Mouse (Mus musculus): ENCODE measurements at regions not wholly inside any gene's neighbourhood (a gene's known extent, or its start where the extent isn't known, plus 50 kb on each side); places are given as distances from the start of the nearest gene placed in this dataset.

- Histone ChIP-seq H3K36me3 (ENCODE audit: control insufficient read depth, insufficient read depth, low read length) (no peaks in the 10 kb centered on the region), H3K4me2 (ENCODE audit: low read length) (no peak overlapping the region), H3K4me3 (ENCODE audit: low read depth, low read length) (no peak overlapping the region), H3K9ac (ENCODE audit: low read length) (no peak overlapping the region), H3K9me3 (ENCODE audit: control insufficient read depth, low read length) (no peaks in the 10 kb centered on the region), H3K27ac (ENCODE audit: low read depth) (no peak overlapping the region), H3K27me3 (replicated peaks; ENCODE audit: control insufficient read depth, insufficient read depth, low read length) (peaks cover 51% of the 10 kb centered on the region), H3K4me1 (replicated peaks; ENCODE audit: control insufficient read depth, insufficient read depth, low read length) (no peaks in the 10 kb centered on the region; the same call in 1 of the 2 replicates)
- WGBS = 38% methylated on average over 1 of the region's 1 CpGs
- no peak for ATAC-seq (replicated peaks; ENCODE audit: low FRiP score, low TSS enrichment, low read depth)
- DNase-seq (ENCODE audit: low spot score) = no peak
These were observed 125.0 kb downstream of the Nkx6-1 start for GRCm38 (mm10) chr5:101539818-101540217.

DNA sequence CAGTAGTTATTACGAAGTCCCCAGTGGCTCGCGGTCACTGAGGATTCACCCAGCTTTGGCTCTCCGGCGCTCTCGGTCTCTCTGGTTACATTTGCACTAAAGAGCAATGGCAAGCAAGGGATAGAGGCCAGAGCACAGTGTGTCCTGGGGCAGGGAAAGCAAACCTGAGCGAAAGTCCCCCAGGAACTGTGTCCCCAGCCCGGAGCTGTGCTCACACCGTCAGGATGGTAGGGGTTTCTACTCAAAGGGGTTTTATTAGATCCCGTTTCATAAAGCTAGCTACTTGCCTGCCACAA lies 125.6 kb downstream of the Nkx6-1 start:
- H3K4me2 ChIP-seq (ENCODE audit: low read length) = no peak overlapping the region
- H3K9me3 ChIP-seq (ENCODE audit: control insufficient read depth, low read length) = no peaks in the 10 kb centered on the region
- no peaks in the 10 kb centered on the region for H3K36me3 ChIP-seq (ENCODE audit: control insufficient read depth, insufficient read depth, low read length)
- no peak overlapping the region for H3K4me3 ChIP-seq (ENCODE audit: low read depth, low read length)
- ATAC-seq (replicated peaks; ENCODE audit: low FRiP score, low TSS enrichment, low read depth) = no peak
- H3K9ac ChIP-seq (ENCODE audit: low read length) = no peak overlapping the region
- H3K27ac ChIP-seq (ENCODE audit: low read depth) = no peak overlapping the region
- no peaks in the 10 kb centered on the region; the same call in 1 of the 2 replicates for H3K4me1 ChIP-seq (replicated peaks; ENCODE audit: control insufficient read depth, insufficient read depth, low read length)
- DNase-seq (ENCODE audit: low spot score) = no peak
- 12% methylated on average over 10 of the region's 10 CpGs for WGBS
- H3K27me3 ChIP-seq (replicated peaks; ENCODE audit: control insufficient read depth, insufficient read depth, low read length) = peaks cover 54% of the 10 kb centered on the region

- Histone ChIP-seq H3K4me2 (ENCODE audit: low read length) (peak overlapping the region; percentile 36), H3K4me1 (replicated peaks; ENCODE audit: control insufficient read depth, insufficient read depth, low read length) (no peaks in the 10 kb centered on the region; the same call in 1 of the 2 replicates)
- 4% methylated on average over 24 of the region's 24 CpGs for WGBS
These were observed 126.2 kb downstream of the Nkx6-1 start for GRCm38 (mm10) chr5:101538410-101539253.

DNA sequence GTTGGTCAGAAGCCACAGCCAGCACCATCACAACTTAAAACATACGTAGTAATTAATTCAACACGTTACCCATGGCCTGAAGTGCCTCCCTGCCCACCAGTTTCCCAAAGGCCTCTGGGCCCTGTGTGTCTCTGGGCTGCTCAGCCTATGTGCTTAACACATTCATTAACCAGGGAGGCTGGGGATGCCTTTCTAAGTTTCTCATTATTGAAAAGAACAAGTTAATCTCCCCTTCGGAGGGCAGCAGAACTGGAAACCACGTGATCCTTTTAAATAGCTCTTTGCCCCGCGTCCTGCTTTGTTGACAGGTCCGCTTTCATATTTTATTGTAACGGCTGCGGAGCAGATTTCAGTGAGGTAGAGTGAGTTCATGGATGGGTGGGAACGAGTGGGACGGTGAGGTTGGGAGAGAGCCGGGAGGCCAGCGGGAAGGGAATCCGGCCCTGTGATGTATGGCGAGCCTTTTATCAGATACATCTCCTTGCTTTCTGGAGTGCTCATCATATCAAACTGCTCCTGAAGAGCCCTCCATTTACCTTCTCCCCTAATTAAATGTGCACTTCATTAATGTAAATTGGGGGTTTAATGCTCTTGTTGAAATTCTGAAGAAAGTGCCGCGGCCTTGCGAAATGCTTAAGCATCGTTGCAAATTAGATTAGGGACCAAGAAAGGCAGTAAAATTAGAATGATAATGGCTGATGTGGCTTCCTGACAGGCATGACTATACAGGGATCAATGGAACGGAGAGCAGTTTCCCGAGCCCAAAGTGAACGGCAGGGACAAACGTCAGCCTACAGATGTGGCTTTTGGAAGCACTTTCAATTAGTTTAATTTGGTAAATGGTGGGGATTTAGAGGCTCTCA lies 127.0 kb downstream of the Nkx6-1 start:
- H3K27me3 ChIP-seq (replicated peaks; ENCODE audit: control insufficient read depth, insufficient read depth, low read length) = peaks cover 53% of the 10 kb centered on the region
- H3K4me1 ChIP-seq (replicated peaks; ENCODE audit: control insufficient read depth, insufficient read depth, low read length) = no peaks in the 10 kb centered on the region; the same call in 1 of the 2 replicates
- ATAC-seq (replicated peaks; ENCODE audit: low FRiP score, low TSS enrichment, low read depth) = no peak
- H3K9me3 ChIP-seq (ENCODE audit: control insufficient read depth, low read length) = no peaks in the 10 kb centered on the region
- H3K36me3 ChIP-seq (ENCODE audit: control insufficient read depth, insufficient read depth, low read length) = no peaks in the 10 kb centered on the region
- DNase-seq (ENCODE audit: low spot score) = no peak
- H3K9ac ChIP-seq (ENCODE audit: low read length) = no peak overlapping the region
- peak overlapping the region; percentile 36 for H3K4me2 ChIP-seq (ENCODE audit: low read length)
- peak overlapping the region; percentile 10; the same call in 1 of the 2 replicates for H3K4me3 ChIP-seq (ENCODE audit: low read depth, low read length)
- WGBS = 10% methylated on average over 23 of the region's 23 CpGs
- H3K27ac ChIP-seq (ENCODE audit: low read depth) = no peak overlapping the region

More at GRCm38 (mm10) chr5:101538410-101539253, 126.2 kb downstream of the Nkx6-1 start:
- DNase-seq (ENCODE audit: low spot score) (peak; percentile 61), ATAC-seq (replicated peaks; ENCODE audit: low FRiP score, low TSS enrichment, low read depth) (no peak)
- no peak overlapping the region for H3K9ac ChIP-seq (ENCODE audit: low read length)
- H3K27ac ChIP-seq (ENCODE audit: low read depth) = no peak overlapping the region
- no peaks in the 10 kb centered on the region for H3K36me3 ChIP-seq (ENCODE audit: control insufficient read depth, insufficient read depth, low read length)
- H3K4me3 ChIP-seq (ENCODE audit: low read depth, low read length) = peak overlapping the region; percentile 10; the same call in 1 of the 2 replicates
- H3K27me3 ChIP-seq (replicated peaks; ENCODE audit: control insufficient read depth, insufficient read depth, low read length) = peaks cover 56% of the 10 kb centered on the region
- no peaks in the 10 kb centered on the region for H3K9me3 ChIP-seq (ENCODE audit: control insufficient read depth, low read length)

- WGBS = 40% methylated on average over 5 of the region's 5 CpGs
- no peak for ATAC-seq (replicated peaks; ENCODE audit: low FRiP score, low TSS enrichment, low read depth)
These were observed 129.3 kb downstream of the Nkx6-1 start for GRCm38 (mm10) chr5:101535451-101535850.

DNA sequence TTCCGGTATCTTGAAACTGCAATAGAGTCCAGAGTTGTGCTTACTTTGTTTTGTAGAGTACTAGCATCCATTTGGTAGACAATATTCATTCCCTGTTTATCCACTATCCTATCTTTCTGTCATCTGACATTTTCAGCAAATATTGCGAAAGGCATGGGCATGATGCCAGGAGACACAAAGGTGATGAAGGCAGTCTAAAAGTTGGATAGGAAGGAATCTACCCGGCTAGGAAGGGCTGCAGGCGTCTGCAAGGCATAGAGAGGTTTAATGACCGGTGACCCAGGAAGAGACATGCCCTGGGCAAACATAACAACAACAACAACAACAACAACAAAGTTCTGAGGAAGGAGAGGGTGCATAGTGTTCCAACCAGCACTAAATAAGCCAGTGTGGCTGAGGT lies 139.4 kb downstream of the Nkx6-1 start:
- Histone ChIP-seq H3K4me2 (ENCODE audit: low read length) (no peak overlapping the region), H3K4me3 (ENCODE audit: low read depth, low read length) (no peak overlapping the region), H3K36me3 (ENCODE audit: control insufficient read depth, insufficient read depth, low read length) (no peaks in the 10 kb centered on the region), H3K4me1 (replicated peaks; ENCODE audit: control insufficient read depth, insufficient read depth, low read length) (no peaks in the 10 kb centered on the region), H3K9ac (ENCODE audit: low read length) (no peak overlapping the region), H3K27ac (ENCODE audit: low read depth) (no peak overlapping the region), H3K27me3 (replicated peaks; ENCODE audit: control insufficient read depth, insufficient read depth, low read length) (0 out of 2 replicates have a peak, but pooled peaks cover 3% of the 10 kb centered on the region), H3K9me3 (ENCODE audit: control insufficient read depth, low read length) (no peaks in the 10 kb centered on the region)
- ATAC-seq (replicated peaks; ENCODE audit: low FRiP score, low TSS enrichment, low read depth) (no peak), DNase-seq (ENCODE audit: low spot score) (no peak)
- WGBS = 76% methylated on average over 5 of the region's 5 CpGs

More at GRCm38 (mm10) chr5:101535451-101535850, 129.3 kb downstream of the Nkx6-1 start:
- no peaks in the 10 kb centered on the region; the same call in 1 of the 2 replicates for H3K4me1 ChIP-seq (replicated peaks; ENCODE audit: control insufficient read depth, insufficient read depth, low read length)
- H3K4me2 ChIP-seq (ENCODE audit: low read length) = no peak overlapping the region
- no peak for DNase-seq (ENCODE audit: low spot score)
- H3K36me3 ChIP-seq (ENCODE audit: control insufficient read depth, insufficient read depth, low read length) = no peaks in the 10 kb centered on the region
- no peak overlapping the region for H3K4me3 ChIP-seq (ENCODE audit: low read depth, low read length)
- H3K27ac ChIP-seq (ENCODE audit: low read depth) = no peak overlapping the region
- no peak overlapping the region for H3K9ac ChIP-seq (ENCODE audit: low read length)
- no peaks in the 10 kb centered on the region for H3K9me3 ChIP-seq (ENCODE audit: control insufficient read depth, low read length)
- peaks cover 44% of the 10 kb centered on the region for H3K27me3 ChIP-seq (replicated peaks; ENCODE audit: control insufficient read depth, insufficient read depth, low read length)

DNA sequence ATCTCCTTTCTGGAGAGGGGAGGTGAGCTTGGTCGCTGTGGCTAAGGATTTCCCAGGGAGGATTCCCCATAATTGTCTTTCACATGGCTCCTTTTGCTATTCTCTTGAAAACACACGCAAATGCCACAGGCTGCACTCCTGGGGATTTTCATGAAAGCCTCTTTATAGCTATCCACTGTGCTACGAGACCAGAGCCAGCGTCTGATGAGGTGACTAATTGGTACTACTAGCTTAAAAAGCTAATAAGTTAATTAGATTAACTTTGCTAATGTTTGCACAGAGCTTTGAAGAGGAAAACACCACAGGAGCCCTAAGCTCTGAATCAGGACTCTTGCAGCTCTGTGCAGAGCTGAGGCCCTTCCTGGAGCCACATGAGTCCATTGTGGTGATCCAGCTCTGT lies 140.1 kb downstream of the Nkx6-1 start:
- Histone ChIP-seq H3K9ac (ENCODE audit: low read length) (no peak overlapping the region), H3K4me1 (replicated peaks; ENCODE audit: control insufficient read depth, insufficient read depth, low read length) (no peaks in the 10 kb centered on the region), H3K4me3 (ENCODE audit: low read depth, low read length) (no peak overlapping the region), H3K27me3 (replicated peaks; ENCODE audit: control insufficient read depth, insufficient read depth, low read length) (0 out of 2 replicates have a peak, but pooled peaks cover 3% of the 10 kb centered on the region), H3K9me3 (ENCODE audit: control insufficient read depth, low read length) (no peaks in the 10 kb centered on the region), H3K27ac (ENCODE audit: low read depth) (no peak overlapping the region), H3K36me3 (ENCODE audit: control insufficient read depth, insufficient read depth, low read length) (no peaks in the 10 kb centered on the region), H3K4me2 (ENCODE audit: low read length) (no peak overlapping the region)
- 40% methylated on average over 4 of the region's 4 CpGs for WGBS
- no peak for ATAC-seq (replicated peaks; ENCODE audit: low FRiP score, low TSS enrichment, low read depth)
- no peak for DNase-seq (ENCODE audit: low spot score)

DNA sequence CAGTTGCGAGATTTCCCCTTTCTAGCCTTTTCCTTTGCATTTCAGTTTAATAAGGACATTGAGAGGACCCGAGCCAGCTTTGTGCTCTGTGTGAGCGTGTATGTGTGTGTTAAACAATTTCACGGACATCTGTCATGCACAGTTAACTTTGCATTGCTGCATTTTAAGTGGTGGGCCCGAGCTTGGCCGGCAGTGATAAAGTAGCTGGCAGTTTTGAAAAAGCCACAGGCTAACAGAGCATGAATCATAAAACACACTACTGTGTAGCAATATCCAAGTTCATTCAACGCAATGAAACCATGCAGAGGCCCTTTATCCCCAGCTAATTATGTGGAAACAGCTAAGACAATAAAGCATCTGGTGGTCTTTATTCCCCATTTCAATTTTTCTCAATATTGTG lies 140.9 kb downstream of the Nkx6-1 start:
- no peak overlapping the region for H3K4me3 ChIP-seq (ENCODE audit: low read depth, low read length)
- ATAC-seq (replicated peaks; ENCODE audit: low FRiP score, low TSS enrichment, low read depth) (no peak), DNase-seq (ENCODE audit: low spot score) (no peak)
- no peak overlapping the region for H3K27ac ChIP-seq (ENCODE audit: low read depth)
- H3K27me3 ChIP-seq (replicated peaks; ENCODE audit: control insufficient read depth, insufficient read depth, low read length) = 0 out of 2 replicates have a peak, but pooled peaks cover 3% of the 10 kb centered on the region
- no peaks in the 10 kb centered on the region for H3K36me3 ChIP-seq (ENCODE audit: control insufficient read depth, insufficient read depth, low read length)
- WGBS = 34% methylated on average over 7 of the region's 7 CpGs
- no peaks in the 10 kb centered on the region for H3K4me1 ChIP-seq (replicated peaks; ENCODE audit: control insufficient read depth, insufficient read depth, low read length)
- H3K4me2 ChIP-seq (ENCODE audit: low read length) = no peak overlapping the region
- no peaks in the 10 kb centered on the region for H3K9me3 ChIP-seq (ENCODE audit: control insufficient read depth, low read length)
- no peak overlapping the region for H3K9ac ChIP-seq (ENCODE audit: low read length)
